Mouse (Mus musculus): Measurements from ENCODE around the gene Smad3. TPM values are rescaled to one million over a fixed set of nuclear protein-coding genes. Genes with fewer than 3 reads are reported as not detected.

Gene Smad3
- total and polyA plus RNA-seq, 2 experiments from 2014 or later = 5.5 to 16.0 TPM

DNA sequence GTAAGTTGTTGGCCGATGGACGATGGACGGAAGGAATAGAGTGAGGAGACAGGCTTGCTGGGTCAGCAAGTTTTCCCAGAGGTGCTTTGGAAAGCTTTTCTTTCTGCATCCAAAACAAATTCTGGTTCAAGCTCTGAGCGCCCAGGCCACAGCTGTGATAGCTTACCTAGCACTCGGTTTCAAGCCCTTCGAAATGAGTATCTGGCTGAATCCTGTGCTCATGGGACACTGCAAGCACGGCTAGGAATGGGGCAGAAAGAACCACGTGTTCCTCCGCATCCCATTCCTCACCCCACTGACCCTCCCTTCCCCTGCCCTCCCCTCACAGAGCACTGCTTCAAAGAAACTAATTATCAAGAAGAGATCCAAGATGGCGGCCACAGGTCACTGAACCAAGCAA lies 28.8 kb downstream of the Smad3 start:
- Histone ChIP-seq H3K4me1 (ENCODE audit: insufficient read depth) (no peaks in the 10 kb centered on the region), H3K27ac (ENCODE audit: low read depth, low read length) (no peak overlapping the region), H3K9ac (no peak overlapping the region), H3K9me3 (ENCODE audit: low read length) (no peaks in the 10 kb centered on the region), H3K4me3 (ENCODE audit: low read depth, low read length) (no peak overlapping the region), H3K4me2 (ENCODE audit: low read depth) (no peak overlapping the region), H3K36me3 (ENCODE audit: insufficient read depth) (no peaks in the 10 kb centered on the region), H3K27me3 (ENCODE audit: insufficient read depth, low read length) (no peaks in the 10 kb centered on the region)
- no peak for TF ChIP-seq CTCF (IDR thresholded peaks at IDR 0.05; ENCODE audit: low read depth)
- WGBS = 86% methylated on average over 10 of the region's 10 CpGs
- ATAC-seq (no peak), DNase-seq (no peak)

DNA sequence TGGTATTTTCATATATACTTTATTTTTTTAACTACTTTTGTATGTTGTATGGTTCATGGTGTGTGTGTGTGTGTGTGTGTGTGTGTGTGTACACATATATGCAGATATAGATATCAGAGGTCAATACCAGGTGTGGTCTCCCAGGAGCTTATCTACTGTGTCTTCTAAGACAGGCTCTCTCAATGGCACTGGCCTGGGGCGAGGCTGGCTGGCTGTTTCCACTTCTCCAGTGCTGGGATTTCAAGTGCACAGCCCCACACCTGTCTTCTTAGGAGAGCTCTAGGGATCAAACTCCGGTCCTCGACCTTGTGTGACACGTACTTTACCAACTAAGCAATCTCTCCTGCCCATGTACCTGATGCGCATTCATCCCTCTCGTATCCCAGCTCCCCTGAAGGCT lies 30.7 kb downstream of the Smad3 start:
- no peak for DNase-seq
- Histone ChIP-seq H3K4me2 (ENCODE audit: low read depth) (no peak overlapping the region), H3K9me3 (ENCODE audit: low read length) (no peaks in the 10 kb centered on the region), H3K9ac (no peak overlapping the region), H3K36me3 (ENCODE audit: insufficient read depth) (no peaks in the 10 kb centered on the region), H3K4me3 (ENCODE audit: low read depth, low read length) (no peak overlapping the region), H3K4me1 (ENCODE audit: insufficient read depth) (no peaks in the 10 kb centered on the region), H3K27me3 (ENCODE audit: insufficient read depth, low read length) (no peaks in the 10 kb centered on the region), H3K27ac (ENCODE audit: low read depth, low read length) (no peak overlapping the region)
- TF ChIP-seq CTCF (IDR thresholded peaks at IDR 0.05; ENCODE audit: low read depth) = no peak
- WGBS = 94% methylated on average over 6 of the region's 6 CpGs
- no peak for ATAC-seq

DNA sequence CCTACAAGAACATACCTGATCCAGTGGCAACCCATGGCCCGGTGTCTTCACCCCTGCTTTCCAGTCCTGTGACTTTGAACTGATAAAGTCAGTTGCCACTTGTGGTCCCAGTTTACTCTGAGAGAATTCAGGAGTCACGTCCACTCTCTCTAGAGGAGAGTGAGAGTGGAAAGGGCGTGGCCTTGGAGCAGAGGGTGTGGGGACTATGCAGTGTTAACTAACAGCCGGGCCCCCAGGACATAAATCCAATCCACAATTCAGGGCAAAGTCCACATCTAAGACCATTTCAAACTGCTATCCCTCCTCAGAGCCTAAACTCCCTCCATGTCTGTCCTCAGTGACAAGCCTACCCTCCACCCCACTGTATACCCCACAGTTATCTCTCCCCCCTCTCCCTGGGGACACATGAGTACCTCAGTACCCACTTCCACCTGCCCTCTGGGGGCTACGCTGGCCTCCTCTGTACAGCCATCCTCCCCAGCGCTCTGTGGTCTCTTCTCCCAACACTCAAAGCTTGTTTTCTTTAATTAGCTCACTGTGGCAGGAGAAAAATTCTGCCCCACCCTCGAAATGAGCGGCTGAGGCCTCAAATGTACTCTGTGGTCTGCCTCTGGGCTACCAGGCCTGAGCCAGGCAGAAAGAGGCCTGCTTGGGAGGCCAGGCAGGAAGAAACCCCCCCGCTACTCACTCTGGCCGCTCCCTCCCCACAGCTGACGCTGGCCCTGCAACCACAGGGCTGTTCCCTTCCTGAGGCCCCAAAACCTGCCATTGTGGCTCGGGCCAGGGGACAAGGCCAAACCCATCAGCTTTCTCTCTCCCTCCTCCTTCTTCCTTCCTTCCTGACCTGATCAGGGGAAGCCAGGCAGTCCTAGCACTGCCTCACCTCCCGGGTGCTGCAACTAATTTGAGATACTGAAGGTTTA lies 31.4 kb downstream of the Smad3 start:
- H3K27ac ChIP-seq (ENCODE audit: low read depth, low read length) = no peak overlapping the region
- H3K9me3 ChIP-seq (ENCODE audit: low read length) = no peaks in the 10 kb centered on the region
- no peak for DNase-seq
- no peaks in the 10 kb centered on the region for H3K4me1 ChIP-seq (ENCODE audit: insufficient read depth)
- no peak overlapping the region for H3K4me3 ChIP-seq (ENCODE audit: low read depth, low read length)
- TF ChIP-seq CTCF (IDR thresholded peaks at IDR 0.05; ENCODE audit: low read depth) = no peak
- no peak for ATAC-seq
- no peak overlapping the region for H3K4me2 ChIP-seq (ENCODE audit: low read depth)
- H3K27me3 ChIP-seq (ENCODE audit: insufficient read depth, low read length) = no peaks in the 10 kb centered on the region
- H3K9ac ChIP-seq = no peak overlapping the region
- WGBS = 66% methylated on average over 13 of the region's 13 CpGs
- no peaks in the 10 kb centered on the region for H3K36me3 ChIP-seq (ENCODE audit: insufficient read depth)

DNA sequence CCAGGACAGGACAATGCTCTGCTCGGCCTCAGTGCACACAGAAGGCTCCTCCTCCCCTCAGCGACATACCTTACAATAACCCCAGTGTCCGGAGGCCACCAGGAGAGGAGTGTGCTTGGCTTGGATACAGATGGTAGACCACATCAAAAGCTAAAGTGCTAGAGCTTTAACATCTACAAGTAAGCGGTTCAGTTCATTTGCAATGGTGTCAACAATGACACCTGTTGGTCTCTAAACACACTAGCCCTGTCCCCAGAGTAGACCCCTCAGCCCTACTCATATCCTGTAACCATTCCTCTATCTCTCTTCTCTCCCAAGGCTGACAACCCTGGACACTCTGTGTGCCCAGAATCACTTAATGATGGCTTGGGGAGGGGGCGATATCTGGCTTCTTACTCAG lies 33.0 kb downstream of the Smad3 start:
- Histone ChIP-seq H3K4me3 (ENCODE audit: low read depth, low read length) (no peak overlapping the region), H3K4me1 (ENCODE audit: insufficient read depth) (no peaks in the 10 kb centered on the region), H3K36me3 (ENCODE audit: insufficient read depth) (no peaks in the 10 kb centered on the region), H3K27ac (ENCODE audit: low read depth, low read length) (no peak overlapping the region), H3K9me3 (ENCODE audit: low read length) (no peaks in the 10 kb centered on the region), H3K27me3 (ENCODE audit: insufficient read depth, low read length) (no peaks in the 10 kb centered on the region), H3K9ac (no peak overlapping the region), H3K4me2 (ENCODE audit: low read depth) (no peak overlapping the region)
- WGBS = 83% methylated on average over 5 of the region's 5 CpGs
- no peak for TF ChIP-seq CTCF (IDR thresholded peaks at IDR 0.05; ENCODE audit: low read depth)
- DNase-seq (no peak), ATAC-seq (no peak)

DNA sequence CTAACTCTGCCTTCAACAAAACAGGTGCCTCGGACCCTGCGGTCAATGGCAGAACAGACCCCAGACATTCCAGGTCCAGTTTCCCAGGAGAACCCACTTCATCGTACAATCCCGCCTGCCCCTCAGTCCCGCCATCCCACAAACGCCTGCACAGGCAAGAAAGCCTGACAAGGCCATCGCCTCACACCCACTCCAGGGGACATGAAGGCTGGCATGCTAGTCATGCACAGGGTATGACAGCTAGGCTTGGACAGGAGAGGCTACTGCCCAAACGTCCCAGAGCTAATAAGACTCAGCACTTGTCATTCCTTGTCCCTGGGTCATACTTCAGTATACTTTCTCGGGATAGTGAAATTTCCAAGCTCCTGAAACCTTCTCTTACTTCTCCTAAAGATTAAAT lies 34.9 kb downstream of the Smad3 start:
- no peak for ATAC-seq
- WGBS = 77% methylated on average over 9 of the region's 9 CpGs
- no peak for DNase-seq

DNA sequence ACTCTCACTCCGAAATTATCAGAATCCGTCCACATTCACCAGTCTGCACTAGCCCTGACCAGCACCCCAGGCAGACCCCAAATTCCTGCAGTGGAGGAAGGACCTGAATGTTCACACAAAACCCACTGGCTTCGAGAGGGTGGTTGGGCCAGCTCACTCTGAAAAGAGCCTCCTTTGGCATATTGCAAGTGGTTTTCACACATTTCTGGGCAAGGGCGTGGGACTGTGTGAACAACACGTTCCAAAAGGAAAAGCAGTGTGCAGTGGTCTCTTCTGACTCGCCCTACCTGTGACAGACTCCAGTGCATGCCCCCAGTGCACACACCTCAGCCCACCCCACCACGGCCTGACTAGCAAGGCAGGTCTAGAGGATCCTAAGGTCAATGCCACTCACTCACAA lies 35.4 kb downstream of the Smad3 start:
- H3K4me3 ChIP-seq (ENCODE audit: low read depth, low read length) = no peak overlapping the region
- H3K9ac ChIP-seq = no peak overlapping the region
- H3K4me2 ChIP-seq (ENCODE audit: low read depth) = no peak overlapping the region
- H3K27ac ChIP-seq (ENCODE audit: low read depth, low read length) = no peak overlapping the region
- DNase-seq (no peak), ATAC-seq (no peak)
- H3K36me3 ChIP-seq (ENCODE audit: insufficient read depth) = no peaks in the 10 kb centered on the region
- H3K9me3 ChIP-seq (ENCODE audit: low read length) = no peaks in the 10 kb centered on the region
- no peaks in the 10 kb centered on the region for H3K27me3 ChIP-seq (ENCODE audit: insufficient read depth, low read length)
- no peak for TF ChIP-seq CTCF (IDR thresholded peaks at IDR 0.05; ENCODE audit: low read depth)
- H3K4me1 ChIP-seq (ENCODE audit: insufficient read depth) = no peaks in the 10 kb centered on the region
- WGBS = 89% methylated on average over 7 of the region's 7 CpGs

More for the DNA sequence above, 34.9 kb downstream of the Smad3 start:
- H3K36me3 ChIP-seq (ENCODE audit: insufficient read depth) = no peaks in the 10 kb centered on the region
- no peak overlapping the region for H3K9ac ChIP-seq
- no peak for TF ChIP-seq CTCF (IDR thresholded peaks at IDR 0.05; ENCODE audit: low read depth)
- no peaks in the 10 kb centered on the region for H3K27me3 ChIP-seq (ENCODE audit: insufficient read depth, low read length)
- no peak overlapping the region for H3K27ac ChIP-seq (ENCODE audit: low read depth, low read length)
- H3K4me2 ChIP-seq (ENCODE audit: low read depth) = no peak overlapping the region
- H3K4me1 ChIP-seq (ENCODE audit: insufficient read depth) = no peaks in the 10 kb centered on the region
- H3K4me3 ChIP-seq (ENCODE audit: low read depth, low read length) = no peak overlapping the region
- no peaks in the 10 kb centered on the region for H3K9me3 ChIP-seq (ENCODE audit: low read length)

DNA sequence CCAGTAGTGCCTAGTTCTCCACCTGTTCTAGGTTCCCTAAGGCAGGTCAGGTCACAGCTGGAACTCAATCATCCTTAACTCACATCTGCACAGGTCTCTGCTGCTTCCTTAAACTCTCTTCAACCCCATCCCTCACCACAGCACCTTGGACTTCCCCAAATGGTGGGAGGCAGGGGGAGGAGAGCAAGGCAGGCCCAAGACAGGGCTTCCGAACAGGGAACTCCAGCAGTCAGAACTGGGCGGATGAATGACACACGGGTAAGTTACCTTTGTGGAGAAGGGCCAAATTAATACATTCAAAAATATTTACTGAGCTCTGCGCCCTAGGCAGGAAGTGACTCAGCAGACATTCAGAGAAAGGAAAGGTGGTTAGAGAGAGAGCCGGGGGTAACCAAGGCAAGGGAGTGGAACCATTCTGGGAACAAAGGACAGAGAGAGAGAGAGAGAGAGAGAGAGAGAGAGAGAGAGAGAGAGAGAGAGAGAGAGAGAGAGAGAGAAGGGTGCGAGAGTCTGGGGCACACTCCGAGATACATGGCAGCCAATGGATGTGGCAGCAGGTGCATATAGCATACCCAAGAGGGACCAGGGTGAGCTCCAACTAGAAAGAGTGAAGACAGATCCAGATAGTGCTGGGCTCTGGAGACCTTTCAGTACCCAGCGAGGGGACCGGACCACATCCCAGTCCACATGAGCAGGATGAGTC lies 36.1 kb downstream of the Smad3 start:
- H3K9me3 ChIP-seq (ENCODE audit: low read length) = no peaks in the 10 kb centered on the region
- H3K4me2 ChIP-seq (ENCODE audit: low read depth) = no peak overlapping the region
- no peak overlapping the region for H3K9ac ChIP-seq
- H3K27me3 ChIP-seq (ENCODE audit: insufficient read depth, low read length) = no peaks in the 10 kb centered on the region
- no peak overlapping the region for H3K4me3 ChIP-seq (ENCODE audit: low read depth, low read length)
- no peak for ATAC-seq
- no peak for TF ChIP-seq CTCF (IDR thresholded peaks at IDR 0.05; ENCODE audit: low read depth)
- no peaks in the 10 kb centered on the region for H3K36me3 ChIP-seq (ENCODE audit: insufficient read depth)
- H3K4me1 ChIP-seq (ENCODE audit: insufficient read depth) = no peaks in the 10 kb centered on the region
- WGBS = 92% methylated on average over 9 of the region's 9 CpGs
- H3K27ac ChIP-seq (ENCODE audit: low read depth, low read length) = no peak overlapping the region
- DNase-seq = no peak
